Mouse (Mus musculus) forebrain, postnatal 0 days (tissue): ENCODE data around the gene Ppp1r10. TPM values are rescaled to one million over a fixed set of nuclear protein-coding genes. Genes with fewer than 3 reads are reported as not detected.
A peak's percentile ranks its signal among the peaks of the same experiment; 100 is the strongest.
"Not testable (repeated sequence)": the region's sequence is repeated elsewhere in the genome, so short reads cannot be mapped to it uniquely, and the experiment has no call there.

Source experiments
- ATAC-seq: fragments of 200-750 bp; cut with Nextera tagmentation; 2 replicates; pipeline ENCODE4 v1.8.0; 2017; ENCODE audit warnings: mild to moderate bottlenecking, moderate library complexity
- DNase-seq: peaks from one replicate; pipeline ENCODE4 v3.0.0-alpha.2; 2015
- H3K27ac ChIP-seq: fragments of 300-500 bp; sonication (generic); 2 replicates; pipeline ENCODE4 v1.5.1; 2014; ENCODE audit warnings: low read depth, mild to moderate bottlenecking, antibody characterized with exemption, low read length, moderate library complexity, mixed read lengths
- H3K27me3 ChIP-seq: fragments of 300-500 bp; sonication (generic); 2 replicates; pipeline ENCODE4 v1.6.1; 2014; ENCODE audit warnings: mild to moderate bottlenecking, low read length, mixed read lengths; ENCODE audit not compliant: insufficient read depth
- H3K36me3 ChIP-seq: fragments of 300-500 bp; sonication (generic); 2 replicates; pipeline ENCODE4 v1.6.1; 2014; ENCODE audit warnings: mild to moderate bottlenecking, moderate library complexity; ENCODE audit not compliant: insufficient read depth
- H3K4me1 ChIP-seq: fragments of 300-500 bp; sonication (generic); 2 replicates; pipeline ENCODE4 v1.6.1; 2014; ENCODE audit warnings: antibody characterized with exemption; ENCODE audit not compliant: insufficient read depth
- H3K4me2 ChIP-seq: fragments of 300-500 bp; sonication (generic); 2 replicates; pipeline ENCODE4 v1.6.1; 2014; ENCODE audit warnings: low read depth, mild to moderate bottlenecking, moderate library complexity
- H3K4me3 ChIP-seq: fragments of 300-500 bp; sonication (generic); 2 replicates; pipeline ENCODE4 v1.5.1; 2014; ENCODE audit warnings: low read depth, low read length, mixed read lengths
- H3K9ac ChIP-seq: fragments of 300-500 bp; sonication (generic); 2 replicates; pipeline ENCODE4 v1.6.1; 2014; ENCODE audit warnings: mild to moderate bottlenecking
- H3K9me3 ChIP-seq: fragments of 300-500 bp; sonication (generic); 2 replicates; pipeline ENCODE4 v1.6.1; 2016; ENCODE audit warnings: low read length
- CTCF ChIP-seq: sonication (generic); IDR thresholded peaks from 2 replicates; pipeline ENCODE4 v1.5.1; 2016; ENCODE audit warnings: antibody characterized with exemption, control low read depth, low read depth
- WGBS: fragments of 180-500 bp; shearing (Covaris S2); extraction: QIAGEN DNeasy Blood & Tissue Kit; methylation state at CpG from one replicate; pipeline ENCODE4 v1.1.7; 2014; 5-methylcytosine and 5-hydroxymethylcytosine counted together
- polyA plus RNA-seq: library from polyadenylated mRNA; unstranded; fragments of >200 nt; fragmentation: Nextera tagmentation; extraction: Ambion mirVana; gene quantifications from 2 replicates; pipeline ENCODE4 v1.2.1, GENCODE M21; 2015
- total RNA-seq: library from RNA; depleted of rRNA; stranded (reverse); fragments of >200 nt; gene quantifications from 2 replicates; pipeline ENCODE4 v1.2.3, GENCODE M21; 2014

Ppp1r10 gene
- total and polyA plus RNA-seq, 2 experiments from 2014 or later = 32.5 to 60.2 TPM

- no peak for DNase-seq
- no peak for TF ChIP-seq CTCF
- Histone ChIP-seq H3K4me1 (no peaks in the 10 kb centered on the region), H3K27ac (no peak overlapping the region), H3K9ac (no peak overlapping the region), H3K36me3 (peaks cover 39% of the 10 kb centered on the region), H3K27me3 (no peaks in the 10 kb centered on the region), H3K4me3 (no peak overlapping the region), H3K4me2 (no peak overlapping the region), H3K9me3 (no peaks in the 10 kb centered on the region)
- no peak for ATAC-seq
- 89% methylated on average over 4 of the region's 4 CpGs for WGBS
These were observed 16.4 kb downstream of the Ppp1r10 start for GRCm38 (mm10) chr17:35932608-35933007.

GRCm38 (mm10) chr17:35935763-35936162 lies 19.5 kb downstream of the Ppp1r10 start:
- H3K4me3 ChIP-seq, H3K9ac ChIP-seq, H3K9me3 ChIP-seq, DNase-seq, H3K4me1 ChIP-seq, ATAC-seq, H3K4me2 ChIP-seq, H3K27me3 ChIP-seq, H3K36me3 ChIP-seq, H3K27ac ChIP-seq: not testable (repeated sequence)
- WGBS = 92% methylated on average over 14 of the region's 14 CpGs

GRCm38 (mm10) chr17:35937700-35938348 lies 21.6 kb downstream of the Ppp1r10 start:
- peak; percentile 67; the same call in 1 of the 2 replicates for ATAC-seq
- H3K9me3 ChIP-seq = no peaks in the 10 kb centered on the region
- TF ChIP-seq CTCF = peak; percentile 84
- DNase-seq = peak; percentile 70
- no peaks in the 10 kb centered on the region for H3K36me3 ChIP-seq
- no peak overlapping the region for H3K27ac ChIP-seq
- no peaks in the 10 kb centered on the region for H3K27me3 ChIP-seq
- H3K4me2 ChIP-seq = no peak overlapping the region
- 43% methylated on average over 2 of the region's 2 CpGs for WGBS
- no peak overlapping the region for H3K4me3 ChIP-seq
- H3K4me1 ChIP-seq = no peaks in the 10 kb centered on the region
- H3K9ac ChIP-seq = no peak overlapping the region

- H3K4me3 ChIP-seq = no peak overlapping the region
- no peak overlapping the region for H3K4me2 ChIP-seq
- DNase-seq (no peak), ATAC-seq (no peak)
- H3K4me1 ChIP-seq = no peaks in the 10 kb centered on the region
- H3K9ac ChIP-seq = no peak overlapping the region
- no peak for TF ChIP-seq CTCF
- WGBS = 62% methylated on average over 2 of the region's 2 CpGs
- no peak overlapping the region for H3K27ac ChIP-seq
- no peaks in the 10 kb centered on the region for H3K36me3 ChIP-seq
- no peaks in the 10 kb centered on the region for H3K9me3 ChIP-seq
- H3K27me3 ChIP-seq = no peaks in the 10 kb centered on the region
These were observed 22.9 kb downstream of the Ppp1r10 start for GRCm38 (mm10) chr17:35939108-35939507.

- Histone ChIP-seq H3K9ac (no peak overlapping the region), H3K4me2 (no peak overlapping the region), H3K27ac (no peak overlapping the region), H3K27me3 (no peaks in the 10 kb centered on the region), H3K4me1 (no peaks in the 10 kb centered on the region), H3K4me3 (no peak overlapping the region), H3K9me3 (no peaks in the 10 kb centered on the region), H3K36me3 (no peaks in the 10 kb centered on the region)
- 53% methylated on average over 1 of the region's 1 CpGs for WGBS
- DNase-seq (no peak), ATAC-seq (no peak)
- no peak for TF ChIP-seq CTCF
These were observed 23.7 kb downstream of the Ppp1r10 start for GRCm38 (mm10) chr17:35939941-35940340.

GRCm38 (mm10) chr17:35950946-35951345 lies 34.7 kb downstream of the Ppp1r10 start:
- not testable (repeated sequence) for ATAC-seq, H3K27me3 ChIP-seq, H3K4me1 ChIP-seq, H3K36me3 ChIP-seq, H3K9ac ChIP-seq, H3K4me3 ChIP-seq, H3K9me3 ChIP-seq, DNase-seq, H3K27ac ChIP-seq, H3K4me2 ChIP-seq

GRCm38 (mm10) chr17:35952559-35952958 lies 36.3 kb downstream of the Ppp1r10 start:
- H3K27ac ChIP-seq, H3K9ac ChIP-seq, H3K9me3 ChIP-seq, DNase-seq, H3K4me1 ChIP-seq, H3K27me3 ChIP-seq, H3K4me2 ChIP-seq, H3K4me3 ChIP-seq: not testable (repeated sequence)
- WGBS = 73% methylated on average over 2 of the region's 3 CpGs
- ATAC-seq = peak; percentile 28; the same call in 1 of the 2 replicates
- H3K36me3 ChIP-seq = peaks cover 17% of the 10 kb centered on the region
